Mouse (Mus musculus) monocyte, adult 2 months (primary cell): ENCODE measurements around the gene Nfe2l2.

Source experiments
- DNase-seq, 2 experiments: peaks; one replicate each; pipeline ENCODE4 v3.0.0; 2022; ENCODE audit warnings: low spot score in 2 of 2, low read depth in 1 of 2

The Nfe2l2 gene

DNA sequence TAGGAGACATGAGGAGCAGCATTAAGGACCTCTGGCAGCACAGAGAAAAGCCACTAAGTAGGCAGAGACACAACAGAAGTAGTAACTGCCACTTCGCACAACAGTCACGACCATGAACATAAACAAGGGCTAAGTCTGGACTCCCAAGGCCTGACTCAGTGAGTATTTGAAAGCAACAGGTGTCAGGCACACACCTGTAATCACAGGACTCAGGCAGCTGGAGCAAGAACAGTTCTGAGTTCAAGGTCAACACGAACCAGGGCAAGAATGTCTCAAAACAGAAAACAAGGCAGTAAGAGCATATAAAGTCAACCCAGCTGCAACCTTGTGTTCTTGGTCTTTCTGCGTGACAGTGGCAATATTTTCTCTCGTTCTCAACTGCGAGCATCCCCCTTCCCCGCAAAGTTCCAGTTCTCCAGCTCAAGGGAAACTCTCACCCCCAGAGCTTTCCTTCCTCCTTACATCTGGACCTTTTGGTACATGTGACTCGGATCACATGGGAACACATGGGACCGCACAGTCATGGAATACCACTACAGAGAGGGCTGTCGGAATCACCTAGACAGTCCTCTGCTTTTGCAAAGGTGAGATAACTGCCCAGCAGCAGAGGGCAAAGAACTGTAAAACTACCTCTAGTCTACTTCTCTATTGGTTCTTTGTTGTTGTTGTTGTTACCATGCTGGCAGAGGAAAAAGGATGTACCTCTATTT is 17.2 kb downstream of the Nfe2l2 start:
- no peak for DNase-seq

GRCm38 (mm10) chr2:75685458-75685861 is 19.0 kb downstream of the Nfe2l2 start:
- peak; percentile 62 to 76 for DNase-seq

GRCm38 (mm10) chr2:75684526-75684925 is 19.9 kb downstream of the Nfe2l2 start:
- DNase-seq: no peak

DNA sequence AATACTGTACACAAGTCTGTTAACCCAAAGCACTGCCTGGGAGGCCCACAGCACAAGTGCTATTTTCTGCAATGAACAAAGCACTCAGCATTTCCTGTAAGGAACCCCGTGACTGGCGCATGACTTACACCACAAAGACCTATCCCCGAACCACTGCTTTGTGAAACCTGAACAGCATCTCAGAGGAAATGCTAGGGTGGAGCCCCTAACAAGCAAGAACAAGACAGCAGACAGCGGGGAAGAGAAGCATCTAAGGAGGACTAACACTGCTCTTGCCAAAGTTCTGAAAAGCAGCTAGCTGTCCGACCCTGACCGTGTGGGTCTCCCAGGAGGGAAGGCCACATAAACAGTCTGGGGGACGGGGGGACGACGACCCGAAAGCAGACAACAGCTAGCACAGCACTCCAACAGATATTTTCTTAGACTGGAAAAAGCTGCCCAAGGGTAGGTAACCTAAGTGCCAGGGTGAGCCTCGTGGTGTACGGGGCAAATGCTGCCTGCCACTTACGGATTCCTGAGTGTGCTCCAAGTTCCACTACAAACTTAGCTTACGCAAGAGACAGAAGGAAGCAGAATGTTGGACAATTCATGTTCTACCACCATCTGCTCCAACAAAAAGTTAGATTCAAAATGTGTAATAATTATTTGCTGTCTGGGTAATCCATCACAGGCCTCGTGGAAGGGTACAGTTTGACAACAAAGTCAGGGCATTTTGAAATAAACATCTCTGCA is 21.3 kb downstream of the Nfe2l2 start:
- DNase-seq: peak; percentile 86 to 90

- no peak for DNase-seq
These were observed 23.0 kb downstream of the Nfe2l2 start for GRCm38 (mm10) chr2:75681439-75681838.

- DNase-seq: no peak
These were observed 24.5 kb downstream of the Nfe2l2 start for GRCm38 (mm10) chr2:75679947-75680346.

GRCm38 (mm10) chr2:75676567-75676966 is 27.9 kb downstream of the Nfe2l2 start:
- no peak for DNase-seq

- DNase-seq: no peak
These were observed 31.9 kb downstream of the Nfe2l2 start for GRCm38 (mm10) chr2:75672561-75672960.

DNA sequence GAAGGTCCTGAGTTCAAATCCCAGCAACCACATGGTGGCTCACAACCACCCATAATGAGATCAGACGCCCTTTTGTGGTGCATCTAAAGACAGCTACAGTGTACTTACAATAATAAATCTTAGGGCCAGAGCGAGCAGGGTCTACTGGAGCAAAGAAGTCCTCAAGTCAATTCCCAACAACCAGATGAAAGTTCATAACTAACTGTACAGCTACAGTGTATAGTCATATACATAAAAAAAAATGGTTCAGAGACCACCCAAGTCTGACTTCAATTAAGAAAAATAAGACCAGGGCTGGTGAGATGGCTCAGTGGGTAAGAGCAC is 33.1 kb downstream of the Nfe2l2 start:
- DNase-seq: no peak

DNA sequence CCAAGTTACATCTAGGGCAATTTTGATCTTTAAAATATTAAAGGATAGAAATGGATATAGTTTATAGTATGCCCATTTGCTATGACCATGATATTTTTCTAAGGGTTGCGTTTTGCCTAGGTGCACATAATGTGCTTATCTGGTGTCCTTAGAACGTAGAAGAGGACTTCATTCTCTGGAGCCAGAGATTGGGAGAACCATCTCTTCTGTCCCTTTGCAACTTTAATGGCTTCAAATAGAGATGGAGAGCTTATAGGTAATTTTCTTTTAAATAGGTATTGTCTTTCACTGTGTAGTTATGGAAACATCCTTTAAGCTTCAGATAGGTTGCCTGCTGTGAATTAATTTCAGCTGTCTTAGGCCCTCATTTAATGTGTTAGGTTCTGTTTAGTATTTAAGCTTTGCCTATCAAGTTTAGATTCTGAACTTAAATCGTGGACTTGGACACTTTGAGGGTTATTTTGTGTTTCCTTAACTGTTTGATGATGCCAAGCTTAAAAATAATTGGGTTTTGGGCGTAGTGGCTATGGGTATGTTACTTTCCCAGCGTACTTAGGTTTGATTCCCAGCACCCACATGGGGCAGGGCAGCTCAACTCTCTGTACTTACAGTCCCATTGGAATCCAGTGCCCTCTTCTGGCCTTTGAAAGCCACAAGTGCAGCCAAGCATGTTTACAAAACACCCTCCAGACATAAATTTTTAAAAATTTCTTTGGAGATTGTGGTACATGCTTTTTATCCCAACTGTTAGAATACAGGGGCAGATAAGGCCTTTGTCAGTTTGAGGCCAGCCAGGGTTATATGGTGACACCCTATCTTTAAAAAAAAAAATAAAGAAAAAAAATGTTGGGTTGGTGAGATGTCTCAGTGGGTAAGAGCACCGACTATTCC is 33.8 kb downstream of the Nfe2l2 start:
- DNase-seq: no peak

GRCm38 (mm10) chr2:75669491-75670445 is 34.7 kb downstream of the Nfe2l2 start:
- no peak for DNase-seq

DNA sequence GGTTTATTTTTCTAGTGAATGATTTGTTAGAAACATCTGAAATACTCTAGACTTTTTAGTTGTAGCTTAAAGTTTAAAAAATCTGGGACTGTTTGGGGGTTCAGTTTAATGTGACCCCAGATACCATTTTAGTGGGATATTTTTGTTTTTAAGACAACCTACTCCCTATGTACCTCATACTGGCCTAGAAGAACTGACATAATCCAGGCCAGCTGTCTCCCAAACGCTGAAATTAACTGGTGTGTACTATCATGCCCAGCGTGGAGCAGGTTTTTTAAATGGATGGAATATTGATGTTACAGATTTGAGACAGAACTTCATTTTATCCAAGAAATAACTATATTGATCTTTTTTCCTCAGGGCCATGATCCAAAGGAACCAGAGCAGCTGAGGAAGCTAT is 43.3 kb downstream of the Nfe2l2 start:
- no peak for DNase-seq

DNA sequence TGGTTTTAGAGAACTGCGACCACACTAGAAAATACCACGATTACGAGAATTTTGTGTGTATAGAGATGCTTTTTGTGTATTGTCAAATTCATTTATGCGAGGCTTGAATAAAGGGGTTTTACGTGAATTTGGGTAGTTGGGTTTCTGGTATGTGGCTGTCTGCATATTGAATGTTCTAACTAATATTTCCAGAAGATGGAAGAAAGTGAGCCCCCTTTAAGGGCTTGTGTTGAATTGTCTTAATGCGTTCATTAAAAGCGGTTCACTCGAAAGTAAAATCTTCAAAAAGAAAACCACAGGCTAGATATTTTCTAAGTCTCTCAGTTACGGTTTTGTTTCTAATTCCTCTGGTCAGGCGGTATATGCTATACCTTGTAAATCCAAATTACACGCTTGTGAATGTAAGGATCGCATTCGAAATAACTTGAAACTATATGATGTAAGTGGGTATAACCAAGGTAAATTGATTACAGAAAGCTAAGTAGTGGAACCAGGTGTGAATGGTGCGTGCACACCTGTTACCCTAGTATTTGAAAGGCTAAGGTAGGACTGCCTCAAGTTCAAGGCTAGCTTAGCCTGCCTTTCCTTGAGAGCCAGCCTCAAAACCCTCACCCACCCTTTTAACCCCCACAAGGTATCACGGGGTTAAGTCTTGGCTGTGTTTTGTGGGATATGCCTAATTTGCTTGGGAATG is 44.0 kb downstream of the Nfe2l2 start:
- DNase-seq: no peak

DNA sequence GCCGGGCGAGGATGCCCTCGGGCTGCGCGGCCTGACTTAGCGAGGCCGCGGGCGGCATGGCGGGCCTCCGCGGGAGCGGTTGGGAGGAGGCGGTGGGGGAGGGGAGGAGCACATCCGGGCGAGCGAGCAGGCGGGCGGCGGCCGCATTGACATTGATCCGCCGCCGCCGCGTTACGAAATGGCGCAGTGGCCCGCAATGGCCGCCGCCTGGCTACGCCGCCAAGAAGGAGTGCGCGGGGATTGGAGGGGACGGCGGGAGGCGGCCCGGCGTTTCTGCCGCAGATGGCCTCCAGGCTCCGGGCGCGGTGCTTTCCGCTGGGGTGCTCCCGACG is 44.8 kb downstream of the Nfe2l2 start:
- DNase-seq: peak; percentile 69 to 87

DNA sequence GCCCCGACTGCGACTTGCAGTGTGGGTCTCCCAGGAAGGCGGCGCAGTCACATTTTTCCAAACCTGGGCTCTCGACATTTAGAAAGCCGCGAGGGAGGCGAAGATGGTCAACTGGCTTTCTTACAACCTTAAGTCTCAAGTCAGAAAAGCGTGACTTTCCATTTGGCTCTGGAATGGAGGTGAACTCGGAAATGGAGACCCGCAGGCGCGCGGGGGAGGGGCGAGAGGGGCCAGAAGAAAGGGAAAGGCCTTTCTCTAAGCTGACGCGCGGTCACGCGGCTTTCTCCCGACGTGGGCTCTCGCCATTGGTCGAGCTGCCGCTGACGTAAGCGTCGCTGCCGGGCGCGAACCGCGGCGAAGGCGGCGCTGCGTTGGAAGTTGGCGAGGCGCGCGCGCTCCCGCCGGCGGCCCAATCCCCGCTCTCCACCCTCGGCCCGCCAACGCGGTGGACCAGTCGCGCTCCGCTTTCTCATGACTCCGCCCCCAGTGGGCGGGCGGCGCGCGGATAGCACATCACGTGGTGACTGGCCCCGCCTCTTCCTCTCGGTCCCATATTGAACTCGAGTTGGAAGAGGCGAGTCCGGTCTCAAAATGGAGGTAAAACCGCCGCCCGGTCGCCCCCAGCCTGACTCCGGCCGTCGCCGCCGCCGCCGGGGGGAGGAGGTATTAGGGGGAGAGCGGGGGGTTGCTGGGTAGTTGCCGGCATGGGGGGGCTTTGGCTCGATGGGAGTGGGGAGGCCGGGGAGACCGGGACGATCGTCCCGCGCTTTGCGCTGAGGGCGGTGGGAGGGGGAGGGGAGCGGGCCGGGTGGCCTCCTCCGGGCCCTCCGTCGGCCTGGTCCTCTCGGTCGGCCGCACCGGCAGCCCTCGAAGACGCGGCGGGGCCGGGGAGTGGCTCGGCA is 45.5 kb downstream of the Nfe2l2 start, which contains the start of gene Hnrnpa3:
TSS of gene Hnrnpa3 (plus strand) at position 535 of the 902 bp plus-strand sequence.
- DNase-seq: peak; percentile 99

DNA sequence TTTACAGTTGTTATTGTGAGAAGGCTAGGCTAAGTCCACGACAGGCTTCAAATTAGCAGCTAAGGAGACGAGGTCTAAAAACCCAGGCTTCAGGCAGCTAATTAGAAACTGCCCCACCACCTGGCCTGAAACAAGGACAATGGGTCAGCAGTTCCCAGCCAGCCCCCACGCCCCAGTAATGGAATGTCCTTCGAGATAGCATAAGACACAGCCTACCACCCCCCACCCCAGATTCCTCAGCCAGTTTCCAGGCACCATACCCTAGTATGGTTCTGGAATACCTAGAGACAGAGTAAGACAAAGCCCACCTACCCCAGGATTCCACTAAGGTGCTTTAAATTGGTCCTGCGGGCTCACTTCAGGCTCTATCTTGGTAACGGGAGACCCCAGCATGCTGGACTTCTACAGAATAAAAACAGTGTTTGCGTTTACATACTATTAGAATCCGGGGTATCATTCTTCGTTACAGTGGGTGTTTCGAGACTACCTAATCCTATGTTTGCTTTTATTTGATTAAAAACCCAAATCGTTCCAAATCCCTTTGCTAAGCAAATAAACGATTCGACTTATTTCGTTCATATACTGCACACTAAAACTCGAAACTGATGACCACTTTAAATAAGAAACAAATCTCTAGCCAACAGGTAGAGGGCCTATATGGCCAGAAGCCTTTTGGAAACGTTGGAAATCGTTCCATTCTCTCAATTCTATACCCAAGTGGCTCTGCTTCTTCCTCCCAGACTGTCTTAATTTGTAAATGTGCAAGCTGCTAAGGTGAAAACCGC is 46.3 kb downstream of the Nfe2l2 start:
- DNase-seq: no peak

GRCm38 (mm10) chr2:75656924-75657323 is 47.5 kb downstream of the Nfe2l2 start:
- no peak for DNase-seq

DNA sequence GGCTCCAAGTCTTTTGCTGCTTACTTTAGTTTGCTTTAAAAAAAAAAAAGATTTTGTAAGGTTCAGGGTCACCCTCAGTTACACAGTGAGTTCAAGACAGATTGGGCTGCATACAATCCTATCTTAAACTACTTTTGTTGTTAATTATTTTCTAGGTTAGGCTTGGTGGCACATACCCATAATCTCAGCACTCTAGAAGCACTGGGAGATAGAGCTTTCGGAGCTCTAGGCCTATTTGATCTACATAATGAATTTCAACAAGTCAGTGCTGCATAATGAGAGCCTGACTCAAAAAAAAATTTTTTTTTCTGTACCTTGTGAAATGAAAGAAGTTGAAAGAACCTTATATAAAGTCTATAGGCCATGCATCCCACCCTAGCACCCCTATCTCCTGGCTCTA is 49.8 kb downstream of the Nfe2l2 start:
- no peak for DNase-seq
